Comparison of ENCODE assay signal across 9 mouse cellular contexts in genomic region chr10:75881578-75882432, GRCm38 (mm10). TPM values are rescaled to one million over a fixed set of nuclear protein-coding genes. Genes with fewer than 3 reads are reported as not detected.
A peak's percentile ranks its signal among the peaks of the same experiment; 100 is the strongest.
DNase-seq lines count a peak whose midpoint lies in the region; ATAC-seq and TF ChIP-seq lines count a peak whose summit lies in the region.
"Had no signal": no experiment of that assay in that cellular context is flagged by ENCODE, and none has a peak within 500 bp of the region (broad histone marks: within the 10 kb centered on the region; RNA-seq: fewer than 3 reads in every experiment).

No protein-coding gene starts in this region.

- peak overlapping the region; percentile 71 for H3K27ac ChIP-seq in forebrain, embryonic 10.5 days
- no peak overlapping the region for H3K27ac ChIP-seq in forebrain, postnatal 0 days (ENCODE audit: low read depth, low read length)
- H3K27ac ChIP-seq in embryonic facial prominence, embryonic 10.5 days (replicated peaks), result peak overlapping the region; percentile 75
- H3K27ac ChIP-seq in liver, embryonic 12.5 days, result peak overlapping the region; percentile 66

- peak overlapping the region; percentile 33 for H3K4me3 ChIP-seq in forebrain, embryonic 10.5 days
- H3K4me3 ChIP-seq in forebrain, postnatal 0 days (ENCODE audit: low read depth, low read length), result no peak overlapping the region
- H3K4me3 ChIP-seq in embryonic facial prominence, embryonic 10.5 days, result peak overlapping the region; percentile 38
- no peak overlapping the region for H3K4me3 ChIP-seq in liver, embryonic 12.5 days

- H3K4me2 ChIP-seq in forebrain, postnatal 0 days (ENCODE audit: low read depth), result no peak overlapping the region
- 0 out of 2 replicates have a peak overlapping the region, but pooled peaks have one; percentile 2 for H3K4me2 ChIP-seq in liver, embryonic 12.5 days

- H3K36me3 ChIP-seq in forebrain, embryonic 10.5 days (replicated peaks), result no peaks in the 10 kb centered on the region
- no peaks in the 10 kb centered on the region for H3K36me3 ChIP-seq in forebrain, postnatal 0 days (ENCODE audit: insufficient read depth)
- no peaks in the 10 kb centered on the region for H3K36me3 ChIP-seq in embryonic facial prominence, embryonic 10.5 days (replicated peaks)
- H3K36me3 ChIP-seq in liver, embryonic 12.5 days, result no peaks in the 10 kb centered on the region

- 13% methylated on average over 20 of the region's 20 CpGs for WGBS in forebrain, embryonic 10.5 days
- 15% methylated on average over 20 of the region's 20 CpGs for WGBS in forebrain, postnatal 0 days
- WGBS in embryonic facial prominence, embryonic 10.5 days, result 11% methylated on average over 20 of the region's 20 CpGs
- WGBS in liver, embryonic 12.5 days (ENCODE audit: insufficient replicate concordance), result 30% methylated on average over 20 of the region's 20 CpGs

- no peak for DNase-seq in forebrain, embryonic 10.5 days (ENCODE audit: extremely low spot score, low spot score)
- no peak for DNase-seq in forebrain, postnatal 0 days
- no peak for DNase-seq in embryonic facial prominence, embryonic 10.5 days (ENCODE audit: low spot score)
- DNase-seq in kidney, adult 11 months, result peak; percentile 89
- DNase-seq in gastrocnemius, adult 8-10 months (ENCODE audit: low spot score in 2 of 2), result no peak
- no peak for DNase-seq in left cerebral cortex, adult 11 months (ENCODE audit: low spot score)
- no peak for DNase-seq in layer of hippocampus, adult 9-11 months
- DNase-seq: lung, postnatal 36 days had no signal

- H3K9me3 ChIP-seq in forebrain, embryonic 10.5 days, result no peaks in the 10 kb centered on the region
- no peaks in the 10 kb centered on the region for H3K9me3 ChIP-seq in forebrain, postnatal 0 days (ENCODE audit: low read length)
- no peaks in the 10 kb centered on the region for H3K9me3 ChIP-seq in embryonic facial prominence, embryonic 10.5 days
- no peaks in the 10 kb centered on the region for H3K9me3 ChIP-seq in liver, embryonic 12.5 days (replicated peaks)

- no peak for TF ChIP-seq CTCF in forebrain, postnatal 0 days (IDR thresholded peaks at IDR 0.05; ENCODE audit: low read depth)

- H3K9ac ChIP-seq in forebrain, postnatal 0 days, result no peak overlapping the region
- no peak overlapping the region for H3K9ac ChIP-seq in liver, embryonic 12.5 days

- H3K4me1 ChIP-seq in forebrain, embryonic 10.5 days, result peaks cover 30% of the 10 kb centered on the region
- no peaks in the 10 kb centered on the region for H3K4me1 ChIP-seq in forebrain, postnatal 0 days (ENCODE audit: insufficient read depth)
- peaks cover 35% of the 10 kb centered on the region for H3K4me1 ChIP-seq in embryonic facial prominence, embryonic 10.5 days
- H3K4me1 ChIP-seq in liver, embryonic 12.5 days, result peaks cover 6% of the 10 kb centered on the region; the same call in 1 of the 2 replicates

- H3K27me3 ChIP-seq in forebrain, embryonic 10.5 days (ENCODE audit: poor library complexity, severe bottlenecking), result no peaks in the 10 kb centered on the region; the same call in none of the 2 replicates
- no peaks in the 10 kb centered on the region for H3K27me3 ChIP-seq in forebrain, postnatal 0 days (ENCODE audit: insufficient read depth, low read length)
- no peaks in the 10 kb centered on the region for H3K27me3 ChIP-seq in embryonic facial prominence, embryonic 10.5 days (replicated peaks; ENCODE audit: low read depth, poor library complexity, severe bottlenecking)
- H3K27me3 ChIP-seq in liver, embryonic 12.5 days (replicated peaks), result peaks cover 29% of the 10 kb centered on the region

- no peak for ATAC-seq in forebrain, postnatal 0 days
- peak; percentile 49 for ATAC-seq in liver, embryonic 12.5 days

RNA-seq across cellular contexts. Expression of gene Derl3, which starts 11.4 kb away (rescaled TPM):
- polyA plus RNA-seq in forebrain, embryonic 10.5 days (2016; fragmentation: Nextera tagmentation; extraction: Ambion mirVana), result 1.8 and 2.4 TPM in 2 replicates
- total RNA-seq in forebrain, postnatal 0 days (2014; rRNA removed), result 2.1 and 4.7 TPM in 2 replicates
- 1.4 and 1.7 TPM in 2 replicates for polyA plus RNA-seq in forebrain, postnatal 0 days (2015; fragmentation: Nextera tagmentation; extraction: Ambion mirVana)
- polyA plus RNA-seq in embryonic facial prominence, embryonic 10.5 days (2016; fragmentation: Nextera tagmentation; extraction: Ambion mirVana), result 2.3 and 3.0 TPM in 2 replicates
- 1.4 and 2.5 TPM in 2 replicates for polyA plus RNA-seq in liver, embryonic 12.5 days (2016; fragmentation: Nextera tagmentation; extraction: Ambion mirVana)
- total RNA-seq in gastrocnemius, adult 8-10 months (2022), result 1 to 10 TPM in 1 of 4 experiments, not detected in 3; 1.1 TPM

RNA-seq across cellular contexts. Expression of gene Mif, which starts 21.8 kb away (rescaled TPM):
- polyA plus RNA-seq in forebrain, embryonic 10.5 days (2016; fragmentation: Nextera tagmentation; extraction: Ambion mirVana), result 3,631 and 3,763 TPM in 2 replicates
- total RNA-seq in forebrain, postnatal 0 days (2014; rRNA removed), result 598 and 704 TPM in 2 replicates
- 2,127 and 2,602 TPM in 2 replicates for polyA plus RNA-seq in forebrain, postnatal 0 days (2015; fragmentation: Nextera tagmentation; extraction: Ambion mirVana)
- polyA plus RNA-seq in embryonic facial prominence, embryonic 10.5 days (2016; fragmentation: Nextera tagmentation; extraction: Ambion mirVana), result 3,361 and 3,650 TPM in 2 replicates
- polyA plus RNA-seq in liver, embryonic 12.5 days (2016; fragmentation: Nextera tagmentation; extraction: Ambion mirVana), result 1,383 and 1,459 TPM in 2 replicates
- total RNA-seq in gastrocnemius, adult 8-10 months (2022), result 100 to 1,000 TPM; 144 to 161 (median 157) TPM

RNA-seq across cellular contexts. Expression of gene Smarcb1, which starts 39.6 kb away (rescaled TPM):
- 275 and 283 TPM in 2 replicates for polyA plus RNA-seq in forebrain, embryonic 10.5 days (2016; fragmentation: Nextera tagmentation; extraction: Ambion mirVana)
- total RNA-seq in forebrain, postnatal 0 days (2014; rRNA removed), result 155 and 173 TPM in 2 replicates
- polyA plus RNA-seq in forebrain, postnatal 0 days (2015; fragmentation: Nextera tagmentation; extraction: Ambion mirVana), result 239 and 246 TPM in 2 replicates
- 284 and 291 TPM in 2 replicates for polyA plus RNA-seq in embryonic facial prominence, embryonic 10.5 days (2016; fragmentation: Nextera tagmentation; extraction: Ambion mirVana)
- polyA plus RNA-seq in liver, embryonic 12.5 days (2016; fragmentation: Nextera tagmentation; extraction: Ambion mirVana), result 99.1 and 109 TPM in 2 replicates
- total RNA-seq in gastrocnemius, adult 8-10 months (2022), result 10 to 100 TPM; 11.0 to 16.7 (median 11.5) TPM

RNA-seq across cellular contexts. Expression of gene Gstt2, which starts 44.6 kb away (rescaled TPM):
- 7.3 and 8.3 TPM in 2 replicates for polyA plus RNA-seq in forebrain, embryonic 10.5 days (2016; fragmentation: Nextera tagmentation; extraction: Ambion mirVana)
- 4.5 and 5.1 TPM in 2 replicates for total RNA-seq in forebrain, postnatal 0 days (2014; rRNA removed)
- polyA plus RNA-seq in forebrain, postnatal 0 days (2015; fragmentation: Nextera tagmentation; extraction: Ambion mirVana), result 7.4 and 7.8 TPM in 2 replicates
- polyA plus RNA-seq in embryonic facial prominence, embryonic 10.5 days (2016; fragmentation: Nextera tagmentation; extraction: Ambion mirVana), result 6.8 and 8.5 TPM in 2 replicates
- 32.8 and 33.9 TPM in 2 replicates for polyA plus RNA-seq in liver, embryonic 12.5 days (2016; fragmentation: Nextera tagmentation; extraction: Ambion mirVana)
- total RNA-seq in gastrocnemius, adult 8-10 months (2022), result 1 to 10 TPM; 2.7 to 6.5 (median 3.8) TPM

RNA-seq across cellular contexts. Expression of gene Chchd10, which starts 51.1 kb away (rescaled TPM):
- polyA plus RNA-seq in forebrain, embryonic 10.5 days (2016; fragmentation: Nextera tagmentation; extraction: Ambion mirVana), result 8.8 and 10.7 TPM in 2 replicates
- 69.9 and 93.0 TPM in 2 replicates for total RNA-seq in forebrain, postnatal 0 days (2014; rRNA removed)
- 97.1 and 121 TPM in 2 replicates for polyA plus RNA-seq in forebrain, postnatal 0 days (2015; fragmentation: Nextera tagmentation; extraction: Ambion mirVana)
- 8.4 and 9.6 TPM in 2 replicates for polyA plus RNA-seq in embryonic facial prominence, embryonic 10.5 days (2016; fragmentation: Nextera tagmentation; extraction: Ambion mirVana)
- polyA plus RNA-seq in liver, embryonic 12.5 days (2016; fragmentation: Nextera tagmentation; extraction: Ambion mirVana), result 101 and 103 TPM in 2 replicates
- 1,000 to 10,000 TPM; 1,130 to 1,571 (median 1,273) TPM for total RNA-seq in gastrocnemius, adult 8-10 months (2022)

Comparison
In these comparisons a context has a peak if more than half of its experiments do, and no peak if none do; other contexts are left out.
1. H3K4me3 ChIP-seq: peak in forebrain, embryonic 10.5 days (single experiment) and embryonic facial prominence, embryonic 10.5 days (single experiment); none in forebrain, postnatal 0 days (single experiment) and liver, embryonic 12.5 days (single experiment).